Mouse (Mus musculus) erythroblast, embryonic 14.5 days (primary cell): ENCODE results near the gene Rpl35.

Experiments used
- GATA1 ChIP-seq: IDR thresholded peaks from 2 replicates; pipeline ENCODE4 v1.6.1; 2012; ENCODE audit warnings: low read length, inconsistent platforms, mixed read lengths
- TAL1 ChIP-seq: IDR thresholded peaks from 3 replicates; pipeline ENCODE4 v1.6.1; 2012; ENCODE audit warnings: low read length, inconsistent platforms, mixed read lengths

DNA sequence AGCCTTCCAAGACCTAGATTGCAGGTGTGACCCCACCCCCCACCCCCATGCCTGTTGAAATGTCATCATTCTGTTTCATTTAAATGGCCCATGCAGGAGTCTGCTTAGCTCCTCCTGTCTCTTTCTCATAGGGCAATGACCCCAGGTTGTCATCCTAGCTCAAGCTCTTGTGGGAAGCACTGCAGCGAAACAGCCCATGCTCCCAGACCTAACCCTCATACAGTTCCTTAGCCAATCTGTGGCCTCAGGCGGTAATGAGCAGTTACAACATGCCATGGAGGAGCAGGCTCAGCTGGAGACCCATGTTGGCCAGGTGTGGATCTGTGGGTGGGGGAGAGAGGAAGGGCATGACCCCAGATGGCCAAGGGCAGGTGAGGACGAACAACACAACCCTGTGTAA is 30.2 kb downstream of the Rpl35 start:
- no peak for TF ChIP-seq GATA1
- TF ChIP-seq TAL1, result no peak
